Mouse (Mus musculus): ENCODE data around the gene Schip1. TPM values are rescaled to one million over a fixed set of nuclear protein-coding genes. Genes with fewer than 3 reads are reported as not detected.

Gene Schip1
- polyA plus RNA-seq, 1 experiment from 2014 or later = 43.8 TPM

GRCm38 (mm10) chr3:68633577-68633976 lies 569.0 kb downstream of the Schip1 start:
- H3K27me3 ChIP-seq (ENCODE audit: insufficient read depth, low read length) = no peaks in the 10 kb centered on the region
- H3K9ac ChIP-seq = no peak overlapping the region
- no peaks in the 10 kb centered on the region for H3K9me3 ChIP-seq (ENCODE audit: low read depth, low read length)
- H3K4me3 ChIP-seq (ENCODE audit: low read depth, low read length) = no peak overlapping the region
- H3K4me1 ChIP-seq (ENCODE audit: insufficient read depth) = no peaks in the 10 kb centered on the region
- H3K27ac ChIP-seq (ENCODE audit: low read depth) = no peak overlapping the region
- H3K36me3 ChIP-seq (ENCODE audit: insufficient read depth) = no peaks in the 10 kb centered on the region
- H3K4me2 ChIP-seq = no peak overlapping the region
- no peak for DNase-seq
- no peak for ATAC-seq (ENCODE audit: insufficient read depth)
- WGBS = 83% methylated on average over 4 of the region's 4 CpGs
- no peak for TF ChIP-seq CTCF (IDR thresholded peaks at IDR 0.05; ENCODE audit: low read depth)

DNA sequence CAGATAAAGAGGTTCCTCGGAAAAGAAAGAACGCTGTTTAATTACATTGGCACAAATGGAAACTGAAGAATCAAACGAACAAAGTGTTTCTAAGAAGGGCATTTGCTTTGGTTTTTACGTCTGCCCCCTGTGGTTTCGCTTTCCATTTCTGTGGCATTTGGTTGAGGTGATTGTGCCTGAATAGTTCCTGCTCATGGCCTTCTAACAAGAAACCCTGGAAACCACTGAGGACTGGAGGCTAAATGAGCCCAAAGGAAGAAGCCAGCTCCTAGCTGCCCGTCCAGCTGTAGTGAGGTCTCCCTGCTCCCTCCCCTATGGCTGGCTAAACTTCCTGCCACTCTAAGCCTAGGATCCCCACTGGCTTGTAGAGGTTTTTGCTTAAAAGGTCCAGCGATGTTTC lies 573.4 kb downstream of the Schip1 start:
- no peak for DNase-seq
- no peak overlapping the region for H3K9ac ChIP-seq
- no peaks in the 10 kb centered on the region for H3K36me3 ChIP-seq (ENCODE audit: insufficient read depth)
- no peaks in the 10 kb centered on the region for H3K27me3 ChIP-seq (ENCODE audit: insufficient read depth, low read length)
- H3K4me1 ChIP-seq (ENCODE audit: insufficient read depth) = no peaks in the 10 kb centered on the region
- no peak for TF ChIP-seq CTCF (IDR thresholded peaks at IDR 0.05; ENCODE audit: low read depth)
- no peak for ATAC-seq (ENCODE audit: insufficient read depth)
- no peak overlapping the region for H3K27ac ChIP-seq (ENCODE audit: low read depth)
- no peak overlapping the region for H3K4me3 ChIP-seq (ENCODE audit: low read depth, low read length)
- H3K9me3 ChIP-seq (ENCODE audit: low read depth, low read length) = no peaks in the 10 kb centered on the region
- 50% methylated on average over 7 of the region's 7 CpGs for WGBS
- H3K4me2 ChIP-seq = no peak overlapping the region

GRCm38 (mm10) chr3:68638703-68639102 lies 574.1 kb downstream of the Schip1 start:
- TF ChIP-seq CTCF (IDR thresholded peaks at IDR 0.05; ENCODE audit: low read depth) = no peak

GRCm38 (mm10) chr3:68642935-68643334 lies 578.3 kb downstream of the Schip1 start:
- ATAC-seq (ENCODE audit: insufficient read depth) = no peak
- whole genome bisulfite sequencing = 76% methylated on average over 7 of the region's 7 CpGs
- Histone ChIP-seq H3K27me3 (ENCODE audit: insufficient read depth, low read length) (no peaks in the 10 kb centered on the region), H3K9me3 (ENCODE audit: low read depth, low read length) (no peaks in the 10 kb centered on the region), H3K9ac (no peak overlapping the region), H3K27ac (ENCODE audit: low read depth) (no peak overlapping the region), H3K4me2 (no peak overlapping the region), H3K4me3 (ENCODE audit: low read depth, low read length) (no peak overlapping the region), H3K4me1 (ENCODE audit: insufficient read depth) (no peaks in the 10 kb centered on the region), H3K36me3 (ENCODE audit: insufficient read depth) (no peaks in the 10 kb centered on the region)
- TF ChIP-seq CTCF (IDR thresholded peaks at IDR 0.05; ENCODE audit: low read depth) = no peak
- no peak for DNase-seq

More at GRCm38 (mm10) chr3:68638703-68639102, 574.1 kb downstream of the Schip1 start:
- DNase-seq = no peak
- H3K9ac ChIP-seq = no peak overlapping the region
- no peak overlapping the region for H3K27ac ChIP-seq (ENCODE audit: low read depth)
- no peaks in the 10 kb centered on the region for H3K4me1 ChIP-seq (ENCODE audit: insufficient read depth)
- WGBS = 84% methylated on average over 1 of the region's 1 CpGs
- ATAC-seq (ENCODE audit: insufficient read depth) = no peak
- no peak overlapping the region for H3K4me2 ChIP-seq
- no peak overlapping the region for H3K4me3 ChIP-seq (ENCODE audit: low read depth, low read length)
- no peaks in the 10 kb centered on the region for H3K36me3 ChIP-seq (ENCODE audit: insufficient read depth)
- no peaks in the 10 kb centered on the region for H3K27me3 ChIP-seq (ENCODE audit: insufficient read depth, low read length)
- H3K9me3 ChIP-seq (ENCODE audit: low read depth, low read length) = no peaks in the 10 kb centered on the region

DNA sequence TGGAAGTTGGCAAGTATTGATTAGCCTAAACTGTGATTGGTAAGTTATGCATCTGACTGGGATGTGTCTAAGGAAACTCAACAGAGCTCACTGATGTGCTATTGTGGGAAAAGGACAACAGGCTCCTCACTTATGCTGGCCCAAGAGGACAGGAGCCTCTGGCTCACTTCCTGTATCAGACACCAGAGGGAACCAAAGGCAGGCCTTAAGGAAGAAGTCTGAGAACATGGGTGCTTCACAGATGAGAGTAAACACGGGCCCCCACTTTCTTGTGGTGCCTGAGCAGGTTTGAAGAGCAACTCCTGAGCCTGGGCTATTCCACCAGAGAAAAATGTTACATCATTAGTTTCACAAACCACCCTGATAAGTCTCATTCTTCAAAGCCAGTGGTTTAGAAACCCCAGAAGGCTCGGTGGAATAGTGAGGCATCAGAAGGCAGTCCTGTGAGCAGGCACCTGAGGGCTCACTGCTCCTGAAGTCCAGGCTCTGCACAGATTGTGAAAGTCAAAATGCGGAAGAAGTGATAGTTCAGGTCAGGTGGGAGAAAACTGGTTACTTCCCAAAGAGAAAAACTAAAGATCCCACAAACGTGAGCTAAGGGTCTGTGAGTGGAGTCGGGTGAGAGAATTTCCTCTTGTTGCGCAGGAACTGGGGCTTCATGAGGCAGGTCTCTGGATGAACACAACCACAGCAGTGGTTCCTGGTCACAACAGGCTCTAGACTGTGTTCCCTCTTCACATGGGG lies 582.0 kb downstream of the Schip1 start:
- no peaks in the 10 kb centered on the region for H3K27me3 ChIP-seq (ENCODE audit: insufficient read depth, low read length)
- no peaks in the 10 kb centered on the region for H3K9me3 ChIP-seq (ENCODE audit: low read depth, low read length)
- no peak overlapping the region for H3K9ac ChIP-seq
- H3K36me3 ChIP-seq (ENCODE audit: insufficient read depth) = no peaks in the 10 kb centered on the region
- 81% methylated on average over 6 of the region's 6 CpGs for WGBS
- ATAC-seq (ENCODE audit: insufficient read depth) (no peak), DNase-seq (peak; percentile 28)
- TF ChIP-seq CTCF (IDR thresholded peaks at IDR 0.05; ENCODE audit: low read depth) = peak; percentile 43
- H3K4me1 ChIP-seq (ENCODE audit: insufficient read depth) = no peaks in the 10 kb centered on the region
- no peak overlapping the region for H3K4me3 ChIP-seq (ENCODE audit: low read depth, low read length)
- H3K27ac ChIP-seq (ENCODE audit: low read depth) = no peak overlapping the region
- H3K4me2 ChIP-seq = no peak overlapping the region

- WGBS = 55% methylated on average over 3 of the region's 3 CpGs
- Histone ChIP-seq H3K27me3 (ENCODE audit: insufficient read depth, low read length) (no peaks in the 10 kb centered on the region), H3K4me1 (ENCODE audit: insufficient read depth) (no peaks in the 10 kb centered on the region), H3K36me3 (ENCODE audit: insufficient read depth) (no peaks in the 10 kb centered on the region), H3K4me2 (no peak overlapping the region), H3K9me3 (ENCODE audit: low read depth, low read length) (no peaks in the 10 kb centered on the region), H3K9ac (no peak overlapping the region), H3K27ac (ENCODE audit: low read depth) (no peak overlapping the region), H3K4me3 (ENCODE audit: low read depth, low read length) (no peak overlapping the region)
- no peak for ATAC-seq (ENCODE audit: insufficient read depth)
- TF ChIP-seq CTCF (IDR thresholded peaks at IDR 0.05; ENCODE audit: low read depth) = no peak
- no peak for DNase-seq
Measured at GRCm38 (mm10) chr3:68647282-68647681, 582.7 kb downstream of the Schip1 start.

GRCm38 (mm10) chr3:68650251-68650650 lies 585.6 kb downstream of the Schip1 start:
- WGBS = 87% methylated on average over 3 of the region's 3 CpGs
- ATAC-seq (ENCODE audit: insufficient read depth) (no peak), DNase-seq (no peak)
- H3K36me3 ChIP-seq (ENCODE audit: insufficient read depth) = no peaks in the 10 kb centered on the region
- no peaks in the 10 kb centered on the region for H3K27me3 ChIP-seq (ENCODE audit: insufficient read depth, low read length)
- no peak overlapping the region for H3K27ac ChIP-seq (ENCODE audit: low read depth)
- no peak overlapping the region for H3K9ac ChIP-seq
- no peaks in the 10 kb centered on the region for H3K9me3 ChIP-seq (ENCODE audit: low read depth, low read length)
- no peak for TF ChIP-seq CTCF (IDR thresholded peaks at IDR 0.05; ENCODE audit: low read depth)
- no peaks in the 10 kb centered on the region for H3K4me1 ChIP-seq (ENCODE audit: insufficient read depth)
- no peak overlapping the region for H3K4me3 ChIP-seq (ENCODE audit: low read depth, low read length)
- no peak overlapping the region for H3K4me2 ChIP-seq

All from lung, embryonic 14.5 days (tissue).